Mouse (Mus musculus) neutrophil, adult 5-6 weeks (primary cell): ENCODE measurements around the gene Zcchc17. TPM values are rescaled to one million over a fixed set of nuclear protein-coding genes. Genes with fewer than 3 reads are reported as not detected.

Experiments used
- ATAC-seq: fragments of 151-379, 151-347 bp; 2 replicates; pipeline ENCODE4 v1.8.0; 2017; ENCODE audit warnings: mild to moderate bottlenecking, moderate TSS enrichment; ENCODE audit not compliant: insufficient number of reproducible peaks, poor library complexity, low FRiP score, severe bottlenecking; ENCODE audit errors: extremely low read depth
- total RNA-seq: library from RNA; stranded (forward); fragments of 200-1000 nt; gene quantifications from 2 replicates; pipeline ENCODE4 v1.2.3, GENCODE M21; 2017

The Zcchc17 gene
- total RNA-seq, 1 experiment from 2014 or later = 67.0 TPM

DNA sequence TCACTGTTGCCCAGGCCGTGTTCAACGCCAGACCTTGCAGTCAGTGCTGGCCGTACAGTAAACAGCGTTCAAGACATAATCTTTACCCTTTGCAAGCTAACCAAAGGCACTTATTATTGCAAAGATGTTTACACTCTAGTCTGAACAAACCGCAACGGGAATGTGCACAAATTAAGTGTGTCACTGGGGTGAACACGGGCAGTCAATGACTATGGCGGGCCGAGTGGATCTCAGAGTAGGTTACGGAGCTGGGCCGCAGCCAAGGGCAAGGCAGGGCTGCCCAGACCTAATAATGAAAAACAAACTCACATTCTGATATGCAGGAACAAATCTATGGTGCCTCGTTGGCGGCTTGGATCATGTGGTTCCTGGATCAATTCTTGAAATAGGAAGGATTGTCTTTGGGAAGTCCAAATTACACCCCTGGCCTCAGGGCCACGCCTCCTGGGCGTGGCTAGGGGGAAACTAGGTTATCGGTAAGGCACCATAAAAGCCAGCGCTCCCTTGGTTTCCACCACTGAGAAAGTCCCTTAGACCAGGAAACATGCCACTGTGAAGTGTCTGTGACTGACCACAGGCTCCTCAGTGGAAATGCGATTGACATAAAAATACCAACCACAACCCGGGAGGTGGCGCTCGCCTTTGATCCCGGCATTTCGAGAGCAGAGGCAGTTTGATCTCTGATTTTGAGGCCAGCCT is 64.5 kb downstream of the Zcchc17 start:
- no peak for ATAC-seq

DNA sequence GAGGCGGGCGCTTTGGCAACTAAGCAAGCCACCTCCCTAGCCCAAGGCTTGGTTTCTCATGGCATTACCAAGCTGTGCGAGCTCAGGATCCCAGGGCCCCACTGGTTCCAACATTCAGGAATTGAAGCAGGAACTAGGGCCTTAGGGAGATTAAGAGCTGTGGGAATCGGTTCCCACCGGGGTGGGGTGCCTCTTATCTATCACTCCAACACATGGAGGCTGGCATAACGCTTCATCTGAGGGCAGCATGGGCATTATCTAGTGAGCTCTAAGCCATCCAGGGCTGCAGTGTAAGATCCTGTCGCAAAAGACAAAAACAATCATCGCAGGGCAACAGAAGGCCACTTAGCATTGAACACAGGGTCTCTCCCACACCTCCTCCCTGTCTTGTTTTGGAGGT is 65.2 kb downstream of the Zcchc17 start:
- ATAC-seq = no peak

DNA sequence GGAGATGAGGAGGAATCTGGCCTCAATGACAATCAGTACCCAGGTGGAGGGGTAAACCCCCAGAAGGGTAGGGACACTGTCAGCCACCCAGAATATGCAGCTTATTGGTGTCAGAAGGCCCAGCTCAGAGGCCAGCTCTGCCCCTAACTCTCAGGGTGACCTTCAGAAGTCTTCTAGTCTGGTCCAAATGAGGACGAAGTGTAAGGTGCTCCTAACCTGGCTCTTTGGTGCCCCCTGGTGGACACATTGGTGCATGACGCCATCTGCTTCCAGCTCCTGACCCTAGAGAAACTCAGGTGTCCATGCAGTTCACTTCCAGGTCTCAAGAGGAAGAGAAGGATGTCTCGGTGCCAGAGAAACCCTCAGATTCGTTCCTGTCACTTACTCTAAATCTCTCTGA is 67.5 kb downstream of the Zcchc17 start:
- ATAC-seq = peak; percentile 79

DNA sequence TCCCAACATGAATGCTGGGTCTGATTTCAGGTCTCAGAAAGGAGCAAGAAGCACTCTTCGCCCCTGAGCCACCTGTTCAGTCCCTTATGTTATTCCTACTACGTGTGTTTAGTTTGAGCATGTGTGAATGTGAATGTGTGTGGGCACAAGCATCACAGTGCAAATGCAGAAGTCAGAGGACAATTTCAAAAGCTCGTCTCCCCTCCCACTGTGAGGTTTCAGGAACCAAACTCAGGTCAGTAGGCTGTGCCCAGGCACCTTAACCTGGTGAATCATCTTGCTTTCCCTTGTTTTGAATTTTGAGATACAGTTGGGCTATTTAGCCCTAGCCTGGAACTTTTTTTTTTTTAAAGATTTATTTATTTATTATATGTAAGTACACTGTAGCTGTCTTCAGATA is 69.9 kb downstream of the Zcchc17 start:
- 0 out of 2 replicates have a peak, but pooled peaks have one; percentile 43 for ATAC-seq

DNA sequence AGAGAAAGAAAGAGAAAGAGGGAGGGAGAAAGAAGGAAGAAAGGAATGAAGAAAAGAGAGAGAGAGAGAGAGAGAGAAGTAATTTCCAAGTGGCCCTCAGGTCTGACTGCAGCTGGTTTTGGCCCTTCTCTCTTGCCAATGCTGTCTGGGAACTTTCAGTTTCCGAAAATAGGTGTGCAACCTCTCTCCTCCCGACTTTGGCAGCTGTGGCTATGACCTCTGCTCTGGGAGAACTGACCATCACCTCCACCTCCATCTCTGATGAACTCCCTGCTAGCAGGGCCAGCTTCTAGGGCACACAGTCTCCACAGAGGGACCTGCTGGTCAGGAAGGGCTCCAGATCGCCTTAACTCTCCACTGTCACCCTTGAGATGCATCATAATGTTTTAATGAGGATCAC is 73.2 kb downstream of the Zcchc17 start:
- no peak for ATAC-seq

DNA sequence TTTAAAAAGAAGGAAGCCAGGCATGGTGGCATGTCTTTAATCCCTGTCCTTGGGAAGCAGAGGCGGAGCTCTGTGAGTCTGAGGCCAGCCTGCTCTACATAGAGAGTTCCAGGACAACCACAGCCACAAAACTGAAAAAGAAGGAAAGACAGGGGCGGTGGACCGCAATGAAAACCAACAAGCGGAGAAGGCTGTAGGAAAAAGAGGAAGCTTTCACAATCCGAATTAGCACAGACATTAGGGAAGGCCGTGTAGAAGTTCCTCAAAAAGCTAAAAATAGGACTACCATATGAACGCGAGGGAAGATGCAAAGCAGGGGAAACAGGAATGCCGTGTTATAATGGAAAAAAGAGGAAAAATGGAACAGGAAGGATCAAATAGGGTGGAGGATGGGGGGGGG is 75.9 kb downstream of the Zcchc17 start:
- ATAC-seq = 0 out of 2 replicates have a peak, but pooled peaks have one; percentile 23

DNA sequence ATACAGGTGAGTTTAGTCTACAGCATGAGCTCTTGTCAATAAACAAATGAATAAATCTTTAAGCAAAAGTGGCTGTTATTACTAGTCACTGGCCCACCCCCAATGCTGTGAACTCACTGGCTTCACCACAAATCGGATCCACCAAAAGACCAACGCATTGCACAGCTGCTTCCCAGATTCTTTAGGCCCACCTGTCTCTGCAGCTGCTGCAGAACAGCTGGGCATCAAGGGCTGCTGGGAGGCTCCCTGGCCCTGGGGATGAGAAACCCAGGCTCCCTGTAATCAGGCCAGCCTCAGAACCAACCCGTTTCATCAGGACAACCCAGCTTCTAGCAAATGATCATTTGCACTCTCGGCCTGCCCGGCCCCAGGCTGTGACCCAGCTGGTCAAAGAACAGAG is 76.9 kb downstream of the Zcchc17 start:
- no peak for ATAC-seq

DNA sequence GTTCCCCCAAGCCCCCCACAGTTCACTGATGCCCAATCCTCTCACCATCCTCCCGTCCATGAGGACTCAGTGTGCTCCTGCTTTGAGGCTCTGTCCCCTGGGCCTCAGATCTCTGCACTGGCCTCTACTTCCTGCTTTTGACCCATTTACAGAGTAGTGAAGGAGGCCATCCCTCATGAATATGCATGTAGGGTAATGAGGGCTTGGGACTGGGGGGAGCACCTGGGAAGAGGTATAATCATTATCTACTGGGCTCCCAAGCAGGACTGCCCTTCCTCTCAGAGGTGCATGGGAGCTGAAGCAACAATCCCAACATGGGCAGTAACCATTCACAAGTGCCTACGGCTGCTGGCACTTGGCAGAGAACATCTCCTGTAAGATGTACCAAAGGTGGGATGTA is 80.6 kb downstream of the Zcchc17 start, which contains the start of gene Serinc2:
Serinc2 (minus strand) TSS at position 101 of the 400 bp plus-strand sequence.
- ATAC-seq = no peak

DNA sequence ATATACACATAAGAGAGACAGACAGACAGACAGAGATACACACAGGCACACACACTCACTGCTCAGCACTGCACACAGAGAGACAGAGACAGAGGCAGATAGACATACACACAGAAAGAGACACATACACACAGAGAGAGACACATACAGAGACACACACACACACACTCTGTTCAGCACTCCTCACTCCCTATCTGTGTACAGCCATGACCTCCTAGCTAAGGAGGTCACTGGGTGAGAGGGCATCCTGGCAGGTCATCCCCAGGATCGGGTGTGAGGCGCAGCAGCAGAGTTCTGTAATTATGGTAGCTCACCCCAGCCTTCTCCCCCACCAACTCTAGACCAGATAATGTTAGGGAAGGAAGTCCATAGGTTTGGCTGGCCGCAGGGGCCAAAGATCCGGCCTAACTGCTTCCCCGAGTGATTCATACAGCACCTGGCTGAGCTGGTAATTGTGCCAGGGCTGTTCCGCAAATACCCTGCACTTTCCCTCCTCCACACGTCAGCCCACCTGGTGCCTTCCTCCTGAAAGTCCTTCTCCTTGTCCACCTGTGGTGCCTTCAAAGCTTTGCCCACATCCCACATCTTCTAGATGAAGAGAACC is 83.1 kb downstream of the Zcchc17 start:
- ATAC-seq = no peak

DNA sequence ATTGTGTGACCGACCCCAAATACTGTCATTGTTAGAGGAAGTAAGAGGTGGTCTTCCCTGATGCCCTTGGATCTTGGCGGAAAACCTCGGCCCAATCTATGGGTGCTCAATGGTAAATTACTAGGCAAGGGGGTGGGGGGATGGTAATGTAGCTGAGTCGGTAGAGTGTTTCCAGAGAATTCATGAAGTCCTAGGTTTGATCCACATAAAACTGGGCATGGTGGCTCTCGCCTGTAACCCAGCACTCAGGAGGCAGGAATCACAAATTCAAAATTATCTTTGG is 84.0 kb downstream of the Zcchc17 start:
- ATAC-seq = no peak

DNA sequence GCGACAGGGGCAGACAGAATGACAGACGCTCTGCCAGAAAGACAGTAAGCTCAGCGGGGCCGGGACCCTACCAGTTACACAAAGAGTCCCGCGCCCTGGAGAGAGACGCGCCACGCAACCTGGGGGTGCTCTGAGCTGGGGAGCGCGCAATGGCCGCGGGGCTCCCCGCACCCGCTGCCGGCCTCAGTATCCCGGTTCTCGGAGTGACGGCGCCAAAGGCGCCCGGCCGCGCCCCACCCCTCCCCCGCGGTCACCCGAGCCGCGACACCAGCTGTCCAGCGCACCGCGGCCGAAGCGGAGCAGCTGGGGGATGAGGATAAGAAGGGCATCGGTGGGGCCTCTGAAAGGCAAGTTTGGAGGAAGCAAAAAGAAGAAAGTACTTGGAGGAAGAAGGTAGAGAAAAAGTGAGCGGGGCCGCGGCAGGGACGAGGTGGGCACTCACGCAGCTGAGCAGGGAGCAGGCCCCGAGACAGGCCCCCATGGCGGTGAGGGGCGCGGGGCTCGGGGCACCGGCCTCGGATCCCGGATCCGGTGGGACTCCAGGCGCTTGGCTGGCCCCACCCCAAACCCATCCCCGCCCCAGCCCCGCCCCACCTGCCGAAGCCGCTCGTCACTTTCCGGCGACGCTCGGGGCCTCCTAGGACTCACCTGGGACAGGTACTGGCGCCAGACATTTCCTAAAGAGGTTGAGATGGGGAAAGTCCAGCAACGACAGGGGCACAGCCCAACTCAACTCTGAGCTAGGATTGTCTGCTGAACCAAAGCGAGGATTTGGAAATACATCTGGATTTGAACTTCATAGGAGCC is 84.5 kb downstream of the Zcchc17 start:
- ATAC-seq = no peak

DNA sequence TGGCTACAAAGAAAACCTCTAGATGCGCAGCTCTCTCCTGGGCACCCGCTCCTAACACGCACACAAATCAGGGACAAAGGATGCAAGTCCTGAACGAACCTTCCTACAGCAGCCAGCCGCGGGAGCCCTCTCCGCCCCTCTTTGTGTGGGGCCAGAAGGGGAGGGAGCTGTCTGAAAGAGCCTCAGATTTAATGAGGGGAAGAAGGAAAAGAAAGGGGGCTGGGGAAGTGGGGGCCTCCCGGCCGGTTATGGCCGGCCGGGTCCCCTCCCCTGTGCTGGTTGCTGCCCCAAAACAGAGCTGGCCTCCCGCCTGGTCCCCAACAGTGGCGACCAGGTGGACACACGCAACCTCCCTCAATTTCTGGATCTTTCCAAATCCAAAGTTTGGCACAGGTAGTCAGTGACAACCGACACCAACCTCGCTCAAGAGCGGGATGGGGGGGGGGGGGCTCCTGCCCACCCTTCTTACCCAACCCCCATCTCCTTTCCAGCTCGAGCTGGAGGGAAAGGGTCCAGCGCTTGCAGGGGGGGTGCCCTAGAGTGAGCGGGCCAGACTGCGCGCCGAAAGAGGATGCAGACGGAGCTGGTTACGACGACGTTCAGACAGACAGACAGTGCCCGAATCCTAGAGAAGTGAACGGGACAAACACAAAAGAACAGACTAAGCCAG is 85.3 kb downstream of the Zcchc17 start:
- no peak for ATAC-seq

DNA sequence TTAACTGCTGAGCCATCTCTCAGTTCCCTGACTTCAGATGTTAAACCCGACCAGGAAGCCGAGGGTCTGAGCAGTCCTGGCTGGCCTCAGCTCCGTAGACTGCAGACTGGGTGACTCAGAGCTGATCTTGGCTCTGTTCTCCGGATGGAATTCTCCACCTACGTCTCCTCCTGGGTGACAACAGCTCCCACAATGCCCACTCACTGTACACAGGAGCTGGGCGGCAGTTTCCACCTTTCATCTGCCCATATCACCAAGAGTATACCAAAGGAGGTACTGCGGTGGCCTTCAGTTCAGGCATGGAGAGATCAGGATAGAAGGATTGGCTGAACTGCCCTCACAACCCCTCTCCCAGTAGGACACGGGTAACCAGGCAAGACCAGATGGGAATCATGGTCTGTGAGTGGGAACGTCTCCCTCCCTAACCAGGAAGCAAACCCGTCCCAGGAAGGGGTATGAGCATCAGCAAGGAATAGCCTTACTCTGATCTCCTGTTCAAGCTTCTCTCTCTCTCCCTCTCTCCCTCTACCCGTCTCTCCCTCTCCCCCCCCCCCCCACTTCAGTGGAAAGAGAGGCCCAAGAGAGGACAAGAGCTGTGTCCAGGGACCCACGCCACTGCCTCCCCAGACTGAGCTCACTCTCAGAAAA is 85.9 kb downstream of the Zcchc17 start:
- no peak for ATAC-seq

DNA sequence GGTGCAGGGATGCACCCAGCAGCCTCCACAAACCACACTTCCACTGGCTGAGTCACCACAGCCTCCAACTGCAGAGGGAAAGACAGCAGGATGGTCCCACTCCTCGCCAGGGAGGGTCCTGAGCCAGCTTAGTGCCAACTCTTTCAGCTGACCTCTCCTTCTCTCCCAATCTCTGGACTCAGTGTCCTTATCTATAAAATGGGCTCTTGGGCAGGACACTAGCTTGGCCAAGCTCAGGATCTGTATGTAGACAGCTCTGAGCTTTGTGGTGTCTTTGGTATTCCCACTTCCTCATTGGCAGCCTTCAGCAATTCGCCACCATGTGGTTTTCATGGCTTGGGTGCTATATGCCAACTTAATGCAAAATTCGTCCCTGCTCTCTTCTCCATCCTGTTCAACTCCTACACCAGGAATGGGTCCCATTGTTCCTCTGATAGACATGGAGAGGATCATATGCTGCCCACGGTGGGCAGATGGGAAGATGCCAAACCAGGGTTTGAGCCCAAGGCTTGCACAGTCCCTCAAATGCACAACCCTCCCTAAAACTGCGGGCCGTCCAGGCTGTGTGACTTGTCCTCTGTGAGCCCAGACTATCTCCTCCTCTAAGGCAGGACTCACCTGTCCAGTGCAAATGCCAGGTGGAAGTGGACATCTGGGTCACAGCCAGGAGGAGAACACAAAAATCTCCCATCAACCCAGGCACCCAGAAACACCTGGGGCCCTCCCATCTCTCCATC is 89.0 kb downstream of the Zcchc17 start:
- no peak for ATAC-seq

DNA sequence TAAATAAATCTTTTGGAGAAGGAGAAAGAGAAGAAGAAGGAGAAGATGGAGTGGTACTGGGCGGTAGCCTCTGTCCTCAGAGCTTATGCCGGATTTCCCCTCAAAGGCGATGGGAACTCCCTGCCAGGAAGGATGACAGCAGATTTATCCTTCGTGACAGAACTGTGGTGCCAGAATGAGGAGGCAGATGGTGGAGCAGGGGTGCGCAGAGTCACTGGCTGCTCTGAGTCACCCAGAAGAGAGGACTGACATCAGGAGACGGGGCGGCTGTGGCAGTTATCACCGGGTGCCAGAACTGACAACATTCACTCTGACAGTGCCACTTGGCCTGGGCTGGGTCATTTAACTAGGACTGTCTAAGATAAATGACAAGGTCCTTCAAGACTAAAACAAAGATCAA is 89.7 kb downstream of the Zcchc17 start:
- ATAC-seq = no peak

DNA sequence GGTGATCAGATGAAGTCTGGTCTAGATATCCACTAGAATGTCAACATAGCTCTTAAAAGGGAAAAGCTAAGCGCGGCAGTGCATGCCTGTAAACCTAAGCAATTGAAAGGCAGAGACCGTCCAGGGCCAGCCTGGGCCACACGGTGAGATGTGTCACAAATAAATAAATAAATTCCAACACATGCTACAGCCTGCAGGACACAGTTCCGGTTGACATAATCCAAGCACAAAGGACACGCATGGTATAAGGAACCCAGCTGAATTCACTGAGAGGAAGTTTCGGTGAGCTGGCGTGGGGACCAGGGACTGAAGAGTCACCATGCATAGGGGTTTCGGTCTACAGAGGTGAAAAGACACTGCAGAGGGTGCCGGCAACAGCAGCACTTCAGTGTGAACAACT is 91.0 kb downstream of the Zcchc17 start:
- ATAC-seq = no peak

DNA sequence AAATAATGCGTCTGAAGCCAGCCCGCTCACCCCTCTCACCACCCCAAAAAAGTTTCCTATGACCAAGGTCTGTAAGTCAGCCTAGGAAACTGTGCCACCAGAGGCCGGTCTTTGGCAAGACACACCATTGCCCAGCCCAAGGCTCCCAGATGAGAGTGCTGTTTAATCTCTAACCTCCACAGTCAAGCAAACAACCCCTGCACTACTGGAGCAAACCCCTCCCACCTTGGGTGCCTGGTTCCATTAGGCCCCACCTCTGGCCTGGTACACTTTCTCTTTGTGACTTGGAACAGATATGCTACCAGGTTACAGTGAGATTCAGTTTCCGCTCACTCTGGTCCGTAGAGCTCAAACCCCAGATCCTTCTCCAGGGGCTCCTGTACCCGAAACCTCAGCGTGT is 92.7 kb downstream of the Zcchc17 start:
- no peak for ATAC-seq

DNA sequence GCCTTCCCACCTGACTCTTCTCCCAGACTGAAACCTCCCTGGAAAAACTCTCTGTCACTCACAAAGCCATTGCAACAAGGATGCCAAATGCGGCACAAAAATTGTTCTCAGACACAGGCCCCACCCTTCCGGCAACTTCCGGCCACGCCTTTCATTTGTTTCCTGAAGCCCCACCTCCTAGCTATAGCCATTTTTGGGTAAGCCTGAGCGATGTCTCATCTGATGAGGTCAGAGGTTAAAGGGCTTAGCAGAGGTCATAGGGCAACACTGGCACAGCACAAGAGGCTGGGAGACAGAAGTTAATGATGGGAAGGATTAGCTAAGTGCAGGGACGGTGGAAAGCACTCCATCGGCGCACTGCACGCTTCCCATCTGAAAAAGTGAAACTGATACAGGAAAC is 93.1 kb downstream of the Zcchc17 start:
- no peak for ATAC-seq
